Mouse (Mus musculus) small intestine, adult 2 months (tissue): Measurements from ENCODE around the gene Zfp827. TPM values are rescaled to one million over a fixed set of nuclear protein-coding genes. Genes with fewer than 3 reads are reported as not detected.
"Not testable (repeated sequence)": the region's sequence is repeated elsewhere in the genome, so short reads cannot be mapped to it uniquely, and the experiment has no call there.

Experiments
- H3K27ac ChIP-seq: fragments of 200-500 bp; 2 replicates; pipeline ENCODE4 v1.5.1; 2012; ENCODE audit warnings: low read depth, low read length, control low read depth, inconsistent platforms; ENCODE audit not compliant: insufficient read depth
- H3K27me3 ChIP-seq: fragments of 200-500 bp; 2 replicates; pipeline ENCODE4 v1.6.1; 2012; ENCODE audit warnings: mild to moderate bottlenecking, moderate library complexity, low read length, inconsistent platforms; ENCODE audit not compliant: control insufficient read depth, insufficient read depth
- H3K36me3 ChIP-seq: fragments of 200-500 bp; 2 replicates; pipeline ENCODE4 v1.6.1; 2012; ENCODE audit warnings: mild to moderate bottlenecking, low read length, control low read depth, inconsistent platforms; ENCODE audit not compliant: control insufficient read depth, insufficient read depth
- H3K4me1 ChIP-seq: fragments of 200-500 bp; 2 replicates; pipeline ENCODE4 v1.6.1; 2012; ENCODE audit warnings: low read length, inconsistent platforms, mixed read lengths; ENCODE audit not compliant: control insufficient read depth, insufficient read depth, insufficient read length
- H3K4me3 ChIP-seq: fragments of 200-500 bp; 2 replicates; pipeline ENCODE4 v1.5.1; 2012; ENCODE audit warnings: low read depth, mild to moderate bottlenecking, control low read depth, inconsistent platforms, low read length, moderate library complexity
- CTCF ChIP-seq: fragments of 200-500 bp; IDR thresholded peaks from 2 replicates; pipeline ENCODE4 v1.5.1; 2012; ENCODE audit warnings: low read depth, mild to moderate bottlenecking, control low read depth, inconsistent platforms, low read length, moderate library complexity, mixed read lengths; ENCODE audit not compliant: insufficient replicate concordance, insufficient read length; ENCODE audit errors: extremely low read depth
- POLR2A ChIP-seq: fragments of 200-500 bp; IDR thresholded peaks from 2 replicates; pipeline ENCODE4 v1.6.1; 2012; ENCODE audit warnings: low read depth, mild to moderate bottlenecking, control low read depth, inconsistent platforms, low read length, moderate library complexity
- WGBS: fragments of 180-500 bp; shearing (Covaris S2); methylation state at CpG from one replicate; pipeline ENCODE4 v1.1.7; 2018; 5-methylcytosine and 5-hydroxymethylcytosine counted together
- polyA plus RNA-seq: library from polyadenylated mRNA; depleted of rRNA; stranded (reverse); fragments of >200 nt; gene quantifications from 2 replicates; pipeline ENCODE4 v1.2.3, GENCODE M21; 2012

Zfp827 gene
- polyA plus RNA-seq, 1 experiment: 16.9 TPM

DNA sequence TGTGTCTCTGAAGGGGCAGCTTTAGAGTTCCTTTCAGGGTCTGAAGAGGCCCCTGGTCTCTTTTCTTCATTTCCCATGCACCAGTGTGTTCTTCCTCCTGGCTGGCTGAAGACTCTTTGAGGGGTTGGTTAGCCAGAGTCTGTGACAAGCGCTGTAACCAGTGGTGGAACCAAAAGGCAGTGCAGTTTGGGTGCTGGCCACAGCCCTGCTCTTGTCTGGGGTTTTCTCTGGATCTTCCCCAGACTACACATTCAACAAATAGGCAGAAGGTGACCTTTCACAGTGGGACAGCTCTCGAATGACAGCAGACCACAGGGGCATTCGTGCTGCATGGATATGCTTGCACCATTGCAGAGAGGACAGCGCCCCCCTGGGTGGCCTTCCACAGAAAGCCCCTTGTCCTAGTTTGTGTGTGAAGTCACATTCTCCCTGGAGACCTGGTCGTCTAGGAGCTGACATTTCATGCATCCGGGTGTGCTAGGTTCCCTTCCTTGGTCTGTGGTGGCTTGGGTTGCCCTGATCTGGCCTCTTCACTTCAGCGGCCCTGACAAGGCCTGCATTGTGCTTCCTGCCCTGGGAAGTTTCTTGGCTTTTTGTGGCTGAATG is 99.1 kb downstream of the Zfp827 start:
- 81% methylated on average over 7 of the region's 7 CpGs for WGBS
- no peak for TF ChIP-seq CTCF
- TF ChIP-seq POLR2A: no peak
- H3K4me3 ChIP-seq: no peak overlapping the region
- peaks cover 25% of the 10 kb centered on the region for H3K36me3 ChIP-seq
- H3K27ac ChIP-seq: no peak overlapping the region
- no peaks in the 10 kb centered on the region for H3K27me3 ChIP-seq
- no peaks in the 10 kb centered on the region for H3K4me1 ChIP-seq

DNA sequence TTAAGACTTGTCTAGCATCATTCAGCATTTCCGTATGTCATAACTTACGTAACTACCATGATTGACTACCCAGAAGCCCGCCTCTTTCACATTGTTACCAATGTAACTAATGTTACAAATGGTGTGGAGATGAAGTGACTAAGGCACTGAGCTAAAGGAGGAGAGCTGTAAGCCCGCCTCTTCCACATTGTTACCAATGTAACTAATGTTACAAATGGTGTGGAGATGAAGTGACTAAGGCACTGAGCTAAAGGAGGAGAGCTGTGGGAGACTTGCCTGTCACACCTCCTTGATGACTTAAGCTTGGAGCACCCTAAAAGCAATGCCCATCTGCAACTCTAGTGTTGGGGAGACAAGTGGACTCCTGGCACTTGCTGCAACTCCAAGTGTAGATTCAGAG is 100.3 kb downstream of the Zfp827 start:
- H3K4me1 ChIP-seq, H3K27ac ChIP-seq, H3K27me3 ChIP-seq, H3K4me3 ChIP-seq: not testable (repeated sequence)
- 90% methylated on average over 4 of the region's 4 CpGs for WGBS
- peaks cover 24% of the 10 kb centered on the region for H3K36me3 ChIP-seq

DNA sequence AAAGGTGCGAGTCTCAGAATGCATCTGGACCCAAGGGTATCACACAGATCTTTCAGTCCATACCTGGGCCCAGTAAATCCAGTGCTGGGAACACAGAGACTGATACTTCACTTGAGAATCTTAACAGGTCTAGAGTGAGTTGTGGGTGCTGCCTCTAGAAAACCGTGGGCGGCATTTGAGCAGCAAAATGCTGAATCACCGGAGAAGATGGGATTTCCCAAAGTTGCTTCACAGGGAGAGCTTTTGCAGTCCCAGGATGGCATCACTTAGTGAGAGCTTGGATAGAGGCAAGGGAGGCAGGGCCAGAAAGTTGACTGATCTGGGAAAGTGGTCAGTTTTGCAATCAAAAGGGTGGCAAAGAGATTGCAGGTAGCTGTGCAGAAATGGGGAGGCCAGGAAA is 111.4 kb downstream of the Zfp827 start:
- no peaks in the 10 kb centered on the region for H3K27me3 ChIP-seq
- no peak overlapping the region for H3K4me3 ChIP-seq
- no peak overlapping the region for H3K27ac ChIP-seq
- H3K36me3 ChIP-seq: peaks cover 31% of the 10 kb centered on the region
- peaks cover 6% of the 10 kb centered on the region; the same call in 1 of the 2 replicates for H3K4me1 ChIP-seq
- TF ChIP-seq CTCF: no peak
- TF ChIP-seq POLR2A: no peak
- 91% methylated on average over 4 of the region's 4 CpGs for WGBS

- peaks cover 6% of the 10 kb centered on the region; the same call in 1 of the 2 replicates for H3K4me1 ChIP-seq
- WGBS: 88% methylated on average over 8 of the region's 8 CpGs
- H3K27me3 ChIP-seq: no peaks in the 10 kb centered on the region
- no peak for TF ChIP-seq POLR2A
- TF ChIP-seq CTCF: no peak
- H3K4me3 ChIP-seq: no peak overlapping the region
- H3K27ac ChIP-seq: no peak overlapping the region
- H3K36me3 ChIP-seq: peaks cover 32% of the 10 kb centered on the region
Observed at GRCm38 (mm10) chr8:79140981-79141380, 112.7 kb downstream of the Zfp827 start.

DNA sequence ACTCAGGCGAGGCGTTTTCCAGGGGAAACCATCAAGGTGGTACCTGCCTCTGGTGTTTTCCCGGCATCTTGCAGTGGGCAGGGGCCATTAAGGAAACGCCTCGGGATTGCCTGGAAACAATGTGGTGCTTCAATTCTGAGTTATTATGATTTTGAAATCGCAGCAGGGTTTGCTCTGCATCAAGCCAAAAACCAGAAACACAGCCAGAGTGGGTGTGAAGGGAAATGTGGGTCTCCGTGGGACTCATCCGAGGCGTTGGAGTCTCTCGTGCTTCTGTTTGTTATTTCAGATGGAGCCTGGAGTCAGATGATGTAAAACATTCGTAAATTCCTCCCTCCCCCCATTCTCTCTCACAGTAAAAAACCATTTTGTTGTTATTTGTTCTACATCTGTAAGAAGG is 113.4 kb downstream of the Zfp827 start:
- Histone ChIP-seq H3K4me1 (peaks cover 6% of the 10 kb centered on the region; the same call in 1 of the 2 replicates), H3K27ac (no peak overlapping the region), H3K36me3 (peaks cover 32% of the 10 kb centered on the region), H3K4me3 (no peak overlapping the region), H3K27me3 (no peaks in the 10 kb centered on the region)
- WGBS: 90% methylated on average over 11 of the region's 11 CpGs
- TF ChIP-seq CTCF (no peak), POLR2A (no peak)

DNA sequence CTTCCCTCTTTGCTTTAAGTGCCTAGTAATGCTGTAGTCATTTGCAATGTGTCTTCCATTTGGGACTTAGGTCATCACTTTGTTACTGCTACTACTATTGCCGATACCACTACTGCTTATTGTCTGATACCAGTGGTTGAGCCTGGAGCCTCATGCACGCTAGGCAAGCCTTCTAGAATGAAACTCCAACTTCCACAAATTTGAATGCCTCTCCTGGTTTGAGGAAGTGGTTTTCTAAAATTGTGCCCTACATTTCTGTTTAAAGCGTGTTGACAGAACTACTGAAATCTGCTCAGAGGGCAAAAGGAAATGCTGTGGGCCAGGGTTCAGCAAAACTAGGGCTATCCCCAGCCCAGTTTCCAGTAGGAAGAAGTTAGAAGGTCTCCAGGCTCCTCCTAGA is 115.5 kb downstream of the Zfp827 start:
- H3K27ac ChIP-seq: no peak overlapping the region
- TF ChIP-seq POLR2A: no peak
- no peak for TF ChIP-seq CTCF
- H3K4me3 ChIP-seq: no peak overlapping the region
- 87% methylated on average over 3 of the region's 3 CpGs for WGBS
- peaks cover 4% of the 10 kb centered on the region; the same call in 1 of the 2 replicates for H3K4me1 ChIP-seq
- peaks cover 18% of the 10 kb centered on the region for H3K36me3 ChIP-seq
- no peaks in the 10 kb centered on the region; the same call in 1 of the 2 replicates for H3K27me3 ChIP-seq

GRCm38 (mm10) chr8:79145210-79145609 is 117.0 kb downstream of the Zfp827 start:
- Histone ChIP-seq H3K4me1 (no peaks in the 10 kb centered on the region), H3K4me3 (no peak overlapping the region), H3K36me3 (peaks cover 17% of the 10 kb centered on the region), H3K27ac (no peak overlapping the region), H3K27me3 (no peaks in the 10 kb centered on the region; the same call in 1 of the 2 replicates)
- 86% methylated on average over 8 of the region's 8 CpGs for WGBS
- TF ChIP-seq POLR2A: no peak
- no peak for TF ChIP-seq CTCF

GRCm38 (mm10) chr8:79145626-79146025 is 117.4 kb downstream of the Zfp827 start:
- H3K4me3 ChIP-seq: no peak overlapping the region
- TF ChIP-seq CTCF (no peak), POLR2A (no peak)
- peaks cover 16% of the 10 kb centered on the region for H3K36me3 ChIP-seq
- no peaks in the 10 kb centered on the region; the same call in 1 of the 2 replicates for H3K27me3 ChIP-seq
- H3K4me1 ChIP-seq: peaks cover under 1% of the 10 kb centered on the region; the same call in 1 of the 2 replicates
- no peak overlapping the region for H3K27ac ChIP-seq
- WGBS: 90% methylated on average over 10 of the region's 10 CpGs
